Mouse (Mus musculus): ENCODE measurements at regions not wholly inside any gene's neighbourhood (a gene's known extent, or its start where the extent isn't known, plus 50 kb on each side); places are given as distances from the start of the nearest gene placed in this dataset.

DNA sequence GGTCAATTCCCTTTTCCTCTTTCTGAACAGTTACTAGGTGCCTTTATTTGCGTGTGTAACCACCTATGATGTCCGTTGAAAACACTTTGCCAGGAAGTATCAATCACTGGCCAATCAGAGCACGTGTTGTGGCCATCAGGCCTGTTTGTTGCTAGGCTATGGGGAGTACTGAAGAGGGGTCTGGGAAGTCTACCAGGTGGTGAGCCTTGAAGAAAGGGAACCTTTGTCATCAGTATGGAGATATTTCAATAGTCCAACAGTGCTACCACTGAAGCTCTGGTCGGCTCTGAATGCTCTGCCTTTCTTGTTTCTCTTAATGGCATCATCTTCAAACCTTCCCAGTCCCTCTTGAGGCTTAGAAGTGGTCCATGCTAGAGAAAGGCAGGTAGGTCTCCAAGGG, 124.6 kb upstream of the Bcor start:
- Histone ChIP-seq H3K9ac (replicated peaks; ENCODE audit: low read depth) (no peak overlapping the region), H3K27me3 (replicated peaks; ENCODE audit: insufficient read depth, low read length) (no peaks in the 10 kb centered on the region), H3K36me3 (ENCODE audit: insufficient read depth, low read length) (no peaks in the 10 kb centered on the region), H3K27ac (ENCODE audit: low read length) (no peak overlapping the region), H3K4me1 (ENCODE audit: insufficient read depth, low read depth, low read length) (no peaks in the 10 kb centered on the region), H3K4me3 (ENCODE audit: low read depth, low read length) (no peak overlapping the region), H3K9me3 (ENCODE audit: low read length) (no peaks in the 10 kb centered on the region), H3K4me2 (replicated peaks; ENCODE audit: low read depth, low read length) (no peak overlapping the region)
- WGBS, result 69% methylated on average over 4 of the region's 4 CpGs
- no peak for TF ChIP-seq EP300 (IDR thresholded peaks at IDR 0.05)
- no peak for TF ChIP-seq CTCF (IDR thresholded peaks at IDR 0.05)
- ATAC-seq (no peak), DNase-seq (ENCODE audit: low spot score) (no peak)

DNA sequence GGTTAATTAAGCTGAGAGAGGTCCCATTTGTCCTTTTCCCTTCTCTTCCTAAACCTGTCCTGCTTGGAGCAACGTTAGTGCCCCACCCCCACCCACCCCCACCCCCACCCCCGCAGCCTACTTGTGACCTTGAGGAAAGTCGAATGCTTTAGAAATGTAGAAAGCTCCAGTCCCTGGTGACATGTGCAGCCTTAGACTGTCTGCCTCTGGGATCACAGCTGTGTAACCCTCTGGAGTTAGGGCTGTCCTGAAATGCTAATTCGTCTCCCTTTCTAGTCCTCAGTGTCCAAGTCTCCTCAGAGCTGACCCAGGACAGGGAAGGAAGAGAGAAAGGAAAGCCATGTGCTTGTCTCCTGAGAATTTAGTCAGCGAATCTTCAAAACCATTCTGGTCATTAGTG, 125.0 kb upstream of the Bcor start:
- WGBS, result 50% methylated on average over 5 of the region's 5 CpGs
- no peaks in the 10 kb centered on the region for H3K27me3 ChIP-seq (replicated peaks; ENCODE audit: insufficient read depth, low read length)
- no peak for DNase-seq (ENCODE audit: low spot score)

DNA sequence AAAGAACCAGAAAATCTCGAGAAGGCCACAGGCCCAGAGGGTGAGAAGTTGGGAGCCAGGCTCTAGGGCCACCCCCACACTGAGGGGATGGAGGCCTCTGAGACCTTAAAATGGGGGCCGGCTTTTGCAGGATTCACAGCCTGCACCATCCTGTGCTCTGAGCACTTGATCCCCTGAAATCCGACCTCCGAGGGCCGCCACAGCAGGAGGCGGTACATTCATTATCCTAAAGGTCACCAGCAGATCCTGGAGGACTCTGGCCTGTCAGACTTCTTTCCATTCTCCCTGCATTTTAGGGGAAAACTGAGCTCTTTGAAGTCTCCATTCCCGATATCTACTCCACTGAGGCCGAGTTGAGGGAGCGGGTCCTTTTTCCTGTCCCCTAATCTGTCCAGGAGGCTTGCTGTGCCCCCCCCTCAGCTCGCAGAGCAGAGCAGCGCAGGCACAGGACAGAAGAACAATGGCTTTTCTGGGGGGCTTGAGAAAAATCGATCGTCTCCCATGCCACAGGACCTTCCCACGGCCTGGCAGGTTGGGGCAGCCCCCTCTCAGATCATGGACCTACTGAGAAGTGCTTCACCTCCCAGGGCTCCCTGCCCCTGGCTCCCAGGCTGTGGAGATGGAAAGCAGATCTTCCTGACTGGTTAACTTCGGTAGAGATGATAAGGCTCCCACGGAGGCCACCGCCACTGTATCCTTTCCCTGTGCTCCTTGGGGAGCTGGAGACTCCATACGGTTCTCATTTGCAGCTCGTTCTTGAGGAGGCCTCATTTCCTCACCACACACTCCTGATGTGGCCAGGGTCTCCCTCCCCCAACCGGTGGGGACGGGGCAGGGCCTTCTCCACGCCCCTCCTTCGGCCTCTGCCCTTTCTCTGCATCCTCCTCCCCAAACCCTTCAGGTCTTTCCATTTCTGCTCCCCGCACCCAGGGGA, 126.1 kb upstream of the Bcor start:
- TF ChIP-seq CTCF (IDR thresholded peaks at IDR 0.05), result no peak
- no peak for TF ChIP-seq EP300 (IDR thresholded peaks at IDR 0.05)
- H3K4me3 ChIP-seq (ENCODE audit: low read depth, low read length), result no peak overlapping the region
- H3K4me2 ChIP-seq (replicated peaks; ENCODE audit: low read depth, low read length), result no peak overlapping the region
- DNase-seq (ENCODE audit: low spot score), result no peak
- no peak overlapping the region for H3K9ac ChIP-seq (replicated peaks; ENCODE audit: low read depth)
- no peaks in the 10 kb centered on the region for H3K4me1 ChIP-seq (ENCODE audit: insufficient read depth, low read depth, low read length)
- no peak for ATAC-seq
- no peak overlapping the region for H3K27ac ChIP-seq (ENCODE audit: low read length)
- H3K9me3 ChIP-seq (ENCODE audit: low read length), result no peaks in the 10 kb centered on the region
- H3K27me3 ChIP-seq (replicated peaks; ENCODE audit: insufficient read depth, low read length), result no peaks in the 10 kb centered on the region
- H3K36me3 ChIP-seq (ENCODE audit: insufficient read depth, low read length), result no peaks in the 10 kb centered on the region
- 57% methylated on average over 21 of the region's 24 CpGs for WGBS

More for the DNA sequence above, 125.0 kb upstream of the Bcor start:
- Histone ChIP-seq H3K4me2 (replicated peaks; ENCODE audit: low read depth, low read length) (no peak overlapping the region), H3K9me3 (ENCODE audit: low read length) (no peaks in the 10 kb centered on the region), H3K9ac (replicated peaks; ENCODE audit: low read depth) (no peak overlapping the region), H3K4me3 (ENCODE audit: low read depth, low read length) (no peak overlapping the region), H3K36me3 (ENCODE audit: insufficient read depth, low read length) (no peaks in the 10 kb centered on the region), H3K4me1 (ENCODE audit: insufficient read depth, low read depth, low read length) (no peaks in the 10 kb centered on the region), H3K27ac (ENCODE audit: low read length) (no peak overlapping the region)
- ATAC-seq, result no peak
- TF ChIP-seq CTCF (IDR thresholded peaks at IDR 0.05) (no peak), EP300 (IDR thresholded peaks at IDR 0.05) (no peak)

DNA sequence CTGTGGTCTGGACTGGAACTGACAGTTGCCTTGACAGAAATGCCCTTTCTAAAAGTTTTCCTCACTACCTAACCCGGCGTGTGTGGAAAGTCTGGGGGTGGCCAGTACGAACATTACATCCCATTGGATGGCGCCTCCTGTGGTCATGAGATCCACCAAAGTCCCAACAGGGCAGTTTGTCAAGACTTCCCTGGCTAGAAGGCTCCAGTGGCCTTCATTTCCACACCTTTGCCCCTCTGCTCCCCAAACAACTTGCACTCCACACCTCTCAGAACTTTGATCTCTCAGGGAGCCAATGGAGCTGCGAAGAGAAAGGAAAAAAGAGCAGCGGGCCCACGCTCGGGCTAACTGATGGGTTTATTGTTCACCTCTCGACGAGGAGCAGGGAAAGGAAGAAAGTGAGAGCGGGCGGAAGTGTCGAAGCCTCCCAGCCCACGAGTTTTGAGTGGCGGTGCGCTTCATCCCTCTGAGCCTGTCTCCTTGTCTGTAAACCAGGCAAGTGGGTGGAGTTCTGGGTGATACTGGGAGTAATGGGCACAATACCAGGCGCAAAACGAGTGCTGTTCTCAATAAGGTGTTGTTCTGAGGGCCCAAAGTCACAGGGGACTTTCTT, 126.9 kb upstream of the Bcor start:
- no peaks in the 10 kb centered on the region for H3K27me3 ChIP-seq (replicated peaks; ENCODE audit: insufficient read depth, low read length)
- H3K4me2 ChIP-seq (replicated peaks; ENCODE audit: low read depth, low read length), result no peak overlapping the region
- no peak for ATAC-seq
- H3K4me1 ChIP-seq (ENCODE audit: insufficient read depth, low read depth, low read length), result no peaks in the 10 kb centered on the region
- H3K36me3 ChIP-seq (ENCODE audit: insufficient read depth, low read length), result no peaks in the 10 kb centered on the region
- WGBS, result 39% methylated on average over 18 of the region's 18 CpGs
- no peak overlapping the region for H3K4me3 ChIP-seq (ENCODE audit: low read depth, low read length)
- TF ChIP-seq EP300 (IDR thresholded peaks at IDR 0.05) (no peak), CTCF (IDR thresholded peaks at IDR 0.05) (peak; percentile 20)
- DNase-seq (ENCODE audit: low spot score), result no peak
- H3K27ac ChIP-seq (ENCODE audit: low read length), result no peak overlapping the region
- no peak overlapping the region for H3K9ac ChIP-seq (replicated peaks; ENCODE audit: low read depth)
- no peaks in the 10 kb centered on the region for H3K9me3 ChIP-seq (ENCODE audit: low read length)

DNA sequence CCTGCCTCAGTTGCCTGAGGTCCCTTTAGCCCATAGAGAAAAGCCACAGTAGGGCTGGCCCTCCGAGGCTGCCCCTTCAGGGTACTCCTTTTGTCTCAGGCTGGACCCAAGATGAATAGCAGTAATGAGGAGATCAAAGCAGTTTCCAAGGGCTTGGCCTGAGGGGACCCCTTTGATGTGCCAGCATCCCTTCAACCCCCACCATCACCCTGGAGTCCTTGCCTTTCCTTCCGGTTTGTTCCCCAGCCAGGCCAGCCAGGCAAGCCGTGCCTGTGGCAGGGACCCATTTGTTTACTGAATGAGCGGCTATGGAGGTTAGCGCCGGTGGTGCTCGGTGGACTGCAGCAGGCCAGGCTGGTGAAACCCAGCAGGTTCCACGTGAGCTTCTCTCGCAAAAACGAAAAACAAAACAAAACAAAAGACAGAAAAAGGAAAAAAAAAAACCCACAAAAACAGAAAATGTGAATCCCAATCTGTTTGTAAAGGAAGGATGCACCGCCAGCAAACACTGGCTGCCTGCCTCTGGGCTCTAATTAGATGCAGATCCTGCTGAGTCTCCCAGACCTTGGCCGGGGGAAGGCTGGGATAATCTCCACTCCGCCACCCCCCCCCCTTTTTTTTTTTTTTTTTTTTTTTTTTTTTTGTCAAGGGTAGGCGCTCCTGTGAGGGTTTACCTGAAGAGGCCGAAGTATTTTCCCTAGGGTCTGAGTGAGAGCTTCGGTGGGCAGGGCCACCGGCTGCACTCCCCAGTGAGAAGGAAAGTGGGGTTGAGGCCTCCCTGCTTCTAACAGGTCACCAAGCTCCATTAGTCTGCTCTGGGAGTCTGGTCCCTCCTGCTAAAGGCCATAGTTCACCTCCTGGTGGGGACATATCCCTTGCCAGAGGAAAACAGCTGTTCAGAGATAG, 127.8 kb upstream of the Bcor start:
- Histone ChIP-seq H3K27me3 (replicated peaks; ENCODE audit: insufficient read depth, low read length) (no peaks in the 10 kb centered on the region), H3K9me3 (ENCODE audit: low read length) (no peaks in the 10 kb centered on the region), H3K36me3 (ENCODE audit: insufficient read depth, low read length) (no peaks in the 10 kb centered on the region), H3K27ac (ENCODE audit: low read length) (no peak overlapping the region), H3K4me2 (replicated peaks; ENCODE audit: low read depth, low read length) (no peak overlapping the region), H3K9ac (replicated peaks; ENCODE audit: low read depth) (no peak overlapping the region), H3K4me3 (ENCODE audit: low read depth, low read length) (no peak overlapping the region), H3K4me1 (ENCODE audit: insufficient read depth, low read depth, low read length) (no peaks in the 10 kb centered on the region)
- ATAC-seq (no peak), DNase-seq (ENCODE audit: low spot score) (no peak)
- TF ChIP-seq EP300 (IDR thresholded peaks at IDR 0.05) (no peak), CTCF (IDR thresholded peaks at IDR 0.05) (no peak)
- WGBS, result 38% methylated on average over 16 of the region's 17 CpGs
